Mouse (Mus musculus) left cerebral cortex, postnatal 36 days (tissue): Measurements from ENCODE around the gene Otud5. TPM values are rescaled to one million over a fixed set of nuclear protein-coding genes. Genes with fewer than 3 reads are reported as not detected.
A peak's percentile ranks its signal among the peaks of the same experiment; 100 is the strongest.
"Not testable (repeated sequence)": the region's sequence is repeated elsewhere in the genome, so short reads cannot be mapped to it uniquely, and the experiment has no call there.

ENCODE experiments used
- DNase-seq, 2 experiments: peaks; one replicate each; pipeline ENCODE4 v3.0.0; 2021 to 2022; ENCODE audit warnings: low spot score in 2 of 2, mixed read lengths in 1 of 2
- intact Hi-C: fragments of 180-260 bp; cut with DNase I; formaldehyde crosslinking; loops from one replicate; pipeline ENCODE4 v1.15.1; 2025
- microRNA-seq: library from miRNA; unstranded; fragments of <30 nt; microRNA quantifications from one replicate; pipeline ENCODE4 v1.2.0, GENCODE M21; 2022
- total RNA-seq, 2 experiments: library from RNA; stranded (reverse); gene quantifications; 2 replicates each; pipeline ENCODE4 v1.2.3; 2021

Otud5 gene
- total RNA-seq, 2 experiments from 2014 or later: 79.5 to 82.3 TPM

DNA sequence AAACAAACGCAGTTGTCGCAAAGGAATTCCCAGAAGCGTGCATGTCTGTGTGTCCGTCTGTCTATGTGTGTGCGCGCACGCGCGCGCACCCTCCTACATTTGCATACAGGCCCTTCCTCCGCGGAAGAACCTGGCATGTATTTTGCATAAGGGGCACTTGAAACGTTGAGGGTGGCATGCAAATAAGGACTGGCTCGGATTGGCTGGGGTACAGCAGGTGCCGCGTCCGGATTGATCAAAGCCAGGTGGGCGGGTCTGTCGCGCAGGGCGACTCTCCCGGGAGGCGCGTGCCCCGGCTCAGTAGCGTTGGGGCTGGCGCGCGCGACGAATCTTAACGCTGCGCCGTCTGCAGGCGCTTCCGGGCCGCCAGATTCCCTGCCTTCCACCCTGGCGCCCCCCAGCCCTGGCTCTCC is 36.8 kb downstream of the Otud5 start, which contains the start of gene Pim2:
TSS of gene Pim2 (plus strand) at position 256 of the 413 bp plus-strand sequence.
- peak; percentile 81 to 83 for DNase-seq
- intact Hi-C loops: no loop called here

DNA sequence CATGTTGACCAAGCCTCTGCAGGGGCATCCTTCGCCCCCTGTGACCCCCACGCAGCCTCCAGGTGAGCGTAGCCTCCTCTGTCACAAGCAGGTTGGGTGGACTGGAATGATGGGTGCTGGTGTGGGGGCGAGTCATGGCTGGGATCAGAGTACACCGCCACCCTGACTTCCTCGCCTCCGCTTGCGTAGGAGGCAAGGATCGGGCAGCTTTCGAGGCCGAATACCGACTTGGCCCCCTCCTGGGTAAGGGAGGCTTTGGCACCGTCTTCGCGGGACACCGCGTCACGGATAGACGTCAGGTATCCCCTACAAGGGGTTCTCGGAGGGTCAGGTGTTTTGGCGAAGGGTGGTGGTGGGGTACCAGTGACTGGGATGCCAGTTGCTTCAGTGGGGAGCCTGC is 37.3 kb downstream of the Otud5 start:
- peak; percentile 31 to 32 for DNase-seq
- intact Hi-C loops: no loop called here

DNA sequence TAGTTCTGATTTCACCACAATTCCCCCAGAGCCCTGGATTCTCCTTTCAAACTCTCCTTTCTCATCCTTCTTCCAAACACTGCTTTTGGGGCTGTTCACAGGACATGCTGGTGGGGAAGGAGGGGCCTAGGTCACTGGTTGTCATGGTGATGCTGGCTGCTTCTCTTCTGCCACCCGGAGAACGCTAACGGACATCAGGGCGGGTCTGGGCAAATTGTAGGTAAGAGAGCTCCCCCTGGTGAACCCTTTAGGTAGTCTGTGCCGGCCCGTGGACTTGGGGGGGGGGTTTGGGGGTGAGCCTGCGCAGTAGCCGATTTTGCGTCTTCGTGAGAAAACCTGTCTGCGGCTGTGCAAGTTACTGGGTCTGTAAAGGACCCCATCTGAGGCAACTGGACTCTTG is 38.7 kb downstream of the Otud5 start:
- intact Hi-C loops: no loop called here
- peak; percentile 58 to 59 for DNase-seq

DNA sequence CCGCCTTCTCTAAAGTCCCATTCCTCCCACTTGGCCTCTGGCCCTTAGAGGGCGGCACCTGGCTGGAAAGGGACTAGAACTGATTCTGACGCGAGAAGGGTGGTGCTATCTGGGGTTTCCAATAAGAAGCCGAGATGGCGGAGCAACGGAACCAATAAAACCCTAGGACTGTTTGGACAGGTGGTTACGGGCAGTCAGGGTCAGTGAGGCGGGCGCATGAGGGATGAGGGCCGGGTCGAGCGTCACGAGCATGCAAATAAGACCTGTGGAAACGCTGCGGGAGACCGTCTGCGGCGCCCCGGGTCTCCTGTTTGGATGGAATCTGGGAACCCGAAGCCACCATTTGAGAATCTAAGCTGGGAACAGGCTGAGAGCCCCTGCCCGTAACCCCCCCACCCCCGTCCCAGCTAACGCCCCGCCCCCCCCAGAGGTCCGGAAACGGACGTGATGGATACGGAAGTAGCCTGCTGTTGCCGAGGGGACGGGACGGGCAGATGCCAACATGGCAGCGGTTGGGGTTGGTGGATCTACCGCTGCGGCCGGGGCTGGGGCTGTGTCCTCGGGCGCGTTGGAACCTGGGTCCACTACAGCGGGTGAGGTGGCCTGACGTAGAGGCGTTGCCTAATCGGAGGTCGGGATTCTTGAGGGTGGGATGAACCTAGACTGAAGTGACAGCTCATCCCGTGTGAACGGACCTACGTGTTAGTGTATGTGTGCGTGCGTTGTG is 42.8 kb downstream of the Otud5 start, which contains the start of gene Slc35a2:
TSS of gene Slc35a2 (plus strand) at position 188 of the 727 bp plus-strand sequence.
- intact Hi-C loops: no loop called here
- DNase-seq: peak; percentile 79 to 81

DNA sequence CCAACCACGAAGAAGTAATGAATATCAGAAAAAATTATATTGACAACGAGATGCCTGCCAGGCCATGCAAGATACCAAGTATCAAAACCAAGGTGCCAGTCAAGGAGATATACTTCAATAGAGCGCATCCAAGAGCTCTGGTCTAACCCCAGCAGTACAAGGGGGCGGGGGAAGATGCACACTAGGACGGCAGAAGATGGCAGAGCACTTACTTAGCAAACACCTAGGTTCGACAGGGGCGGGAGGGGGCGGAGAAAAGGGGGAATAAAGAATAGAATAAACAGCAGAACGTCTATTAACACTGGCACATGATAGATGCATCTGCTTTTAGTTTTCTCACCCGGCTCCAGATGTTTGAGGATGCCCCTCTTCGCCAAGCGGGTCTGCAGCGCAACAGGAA is 57.0 kb downstream of the Otud5 start:
- no peak for DNase-seq
- intact Hi-C loops: no loop called here

DNA sequence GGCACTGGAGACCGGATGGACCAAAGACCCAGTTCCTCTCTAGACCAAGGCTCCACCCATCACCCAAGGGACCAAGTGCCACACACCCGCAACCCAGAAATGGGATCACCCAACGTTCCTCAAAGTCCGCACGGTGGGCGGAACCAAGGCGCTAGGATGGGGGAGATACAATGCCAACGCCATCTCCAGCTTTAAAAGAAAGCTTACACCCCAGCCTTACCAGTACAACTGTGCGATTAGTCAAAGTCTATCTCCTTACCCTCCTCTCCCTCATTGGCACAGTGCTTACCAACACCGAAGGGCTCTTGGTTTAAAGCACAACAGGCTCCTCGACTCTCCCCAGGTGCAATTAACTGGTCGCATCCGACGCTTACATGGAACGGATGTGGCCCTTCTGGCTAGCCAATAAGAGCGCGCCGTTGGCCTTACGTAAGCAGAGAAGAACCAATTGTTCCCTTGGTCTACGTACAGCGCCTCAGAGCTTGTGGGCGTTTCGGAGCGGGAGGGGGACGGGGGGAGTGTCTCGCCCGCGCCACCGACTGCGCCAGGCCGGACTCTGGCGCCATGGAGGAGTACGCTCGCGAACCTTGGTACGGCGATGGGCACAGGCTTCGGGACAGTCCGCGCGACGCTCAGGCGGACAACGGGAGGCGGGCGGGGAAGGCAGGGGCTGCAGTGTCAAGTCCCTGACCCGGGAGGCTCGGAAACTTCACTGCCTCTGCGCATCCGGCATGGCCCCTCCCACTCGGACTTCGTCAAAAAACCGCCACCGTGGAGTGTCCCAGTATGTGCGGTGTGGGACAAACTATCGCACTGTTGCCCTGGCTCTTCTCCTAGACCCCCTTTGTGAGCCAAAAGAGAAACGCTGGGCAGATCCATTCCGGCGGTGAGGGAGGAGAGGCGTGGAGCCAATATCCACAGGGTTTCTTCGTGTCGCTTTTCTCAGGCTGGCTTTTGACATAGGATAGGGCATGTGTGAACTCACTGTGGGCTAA is 58.0 kb downstream of the Otud5 start, which contains the start of the genes Pqbp1 and Timm17b:
TSS of gene Pqbp1 (minus strand) at position 390 of the 995 bp plus-strand sequence.
TSS of gene Timm17b (plus strand) at position 478 of the 995 bp plus-strand sequence.
- DNase-seq: peak; percentile 85 to 86
- intact Hi-C loops: no loop called here

DNA sequence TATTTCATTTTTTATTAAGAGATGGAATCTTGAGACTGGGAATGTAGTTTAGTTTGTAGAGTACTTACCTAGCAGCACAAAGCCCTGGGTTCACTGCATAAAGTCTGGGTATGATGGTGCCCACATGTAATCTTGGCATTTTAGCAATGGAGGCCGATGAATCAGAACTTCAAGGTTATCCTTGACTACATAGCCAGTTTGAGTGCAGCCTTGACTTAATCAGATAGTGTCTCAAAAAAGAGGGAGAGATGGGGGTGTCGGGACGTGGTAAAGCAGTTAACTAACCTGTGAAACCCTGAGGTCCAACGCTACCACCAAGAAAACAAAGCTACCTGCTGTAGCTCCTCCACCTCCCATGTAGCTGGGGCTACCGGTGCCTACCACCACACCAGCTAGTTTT is 63.3 kb downstream of the Otud5 start:
- intact Hi-C loops: no loop called here
- no peak for DNase-seq

DNA sequence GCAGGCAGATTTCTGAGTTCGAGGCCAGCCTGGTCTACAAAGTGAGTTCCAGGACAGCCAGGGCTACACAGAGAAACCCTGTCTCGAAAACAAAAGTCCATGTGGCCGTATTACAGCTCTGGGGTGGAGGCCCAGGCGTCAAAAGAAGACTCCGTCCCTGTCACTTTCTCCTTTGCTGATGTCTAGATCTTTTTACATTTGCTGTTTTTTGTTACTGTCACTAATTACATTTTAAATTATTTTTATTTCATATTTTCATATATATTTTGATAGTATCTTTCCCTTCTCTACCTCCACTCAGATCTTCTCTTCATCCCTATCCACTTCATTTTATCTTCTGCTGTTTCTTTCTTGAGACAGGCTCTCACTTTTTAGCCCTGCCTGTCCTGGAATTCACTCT is 66.6 kb downstream of the Otud5 start, which contains the start of gene Gm10491:
TSS of gene Gm10491 (minus strand) at position 101 of the 400 bp plus-strand sequence.
- intact Hi-C loops: no loop called here
- DNase-seq: no peak

DNA sequence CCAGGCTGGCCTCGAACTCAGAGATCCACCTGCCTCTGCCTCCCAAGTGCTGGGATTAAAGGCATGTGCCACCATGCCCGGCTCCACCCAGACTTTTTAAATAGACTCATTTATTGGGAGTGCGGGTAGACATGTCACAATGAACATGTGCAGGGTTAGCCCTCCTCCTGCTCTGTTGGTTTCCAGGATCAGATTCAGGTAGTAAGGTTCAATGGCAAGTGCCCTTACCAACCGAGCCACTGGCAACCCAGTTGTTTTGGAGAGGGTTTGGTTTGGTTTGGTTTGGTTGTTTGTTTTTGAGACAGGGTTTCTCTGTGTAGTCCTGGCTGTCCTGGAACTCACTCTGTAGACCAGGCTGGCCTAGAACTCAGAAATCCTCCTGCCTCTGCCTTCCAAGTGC is 68.1 kb downstream of the Otud5 start, which contains the start of gene Gm10490:
TSS of gene Gm10490 (plus strand) at position 301 of the 400 bp plus-strand sequence.
- intact Hi-C loops: not testable (repeated sequence)

DNA sequence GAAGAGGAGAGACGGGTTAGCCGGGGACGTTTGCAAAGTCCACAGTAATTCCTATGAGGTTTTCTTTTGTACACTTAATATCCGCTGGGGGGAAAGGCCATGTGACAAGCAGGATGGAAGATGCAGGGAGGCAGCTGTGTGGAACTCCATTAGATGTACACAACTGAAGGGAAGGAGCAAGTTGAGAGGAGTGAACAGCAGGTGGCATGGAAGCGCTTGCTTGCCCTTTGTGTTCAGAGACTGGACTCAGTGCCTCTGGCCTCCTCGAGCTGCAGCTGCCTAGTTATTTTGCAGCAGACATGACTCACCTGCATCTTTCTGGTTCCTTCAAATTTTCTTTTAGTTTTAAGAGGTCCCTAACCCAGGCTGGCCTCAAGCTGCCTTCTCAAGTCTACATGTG is 69.3 kb downstream of the Otud5 start:
- no peak for DNase-seq
- intact Hi-C loops: no loop called here

More for the DNA sequence above, 68.1 kb downstream of the Otud5 start, which contains the start of gene Gm10490:
- DNase-seq: not testable (repeated sequence)

DNA sequence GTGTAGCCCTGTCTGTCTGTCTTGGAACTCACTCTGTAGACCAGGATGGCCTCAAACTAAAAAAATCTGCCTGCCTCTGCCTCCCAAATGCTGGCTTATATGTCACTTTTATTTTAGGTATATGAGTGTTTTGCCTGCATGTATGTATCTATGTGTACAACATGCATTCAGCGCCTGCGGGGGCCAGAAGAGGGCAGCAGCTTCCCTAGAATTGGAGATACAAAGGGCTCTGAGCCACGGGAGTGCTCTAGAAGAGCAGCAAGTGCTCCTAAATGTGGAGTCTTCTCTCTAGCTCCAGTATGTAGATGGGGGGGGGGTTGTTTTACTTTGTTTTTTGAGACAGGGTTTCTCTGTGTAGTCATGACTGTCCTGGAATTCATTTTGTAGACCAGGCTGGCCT is 74.5 kb downstream of the Otud5 start:
- intact Hi-C loops: loop anchor here (5.0 kb wide), 1 partner anchor 102 kb away; the partner anchor contains the start of gene Glod5
- DNase-seq: not testable (repeated sequence)

DNA sequence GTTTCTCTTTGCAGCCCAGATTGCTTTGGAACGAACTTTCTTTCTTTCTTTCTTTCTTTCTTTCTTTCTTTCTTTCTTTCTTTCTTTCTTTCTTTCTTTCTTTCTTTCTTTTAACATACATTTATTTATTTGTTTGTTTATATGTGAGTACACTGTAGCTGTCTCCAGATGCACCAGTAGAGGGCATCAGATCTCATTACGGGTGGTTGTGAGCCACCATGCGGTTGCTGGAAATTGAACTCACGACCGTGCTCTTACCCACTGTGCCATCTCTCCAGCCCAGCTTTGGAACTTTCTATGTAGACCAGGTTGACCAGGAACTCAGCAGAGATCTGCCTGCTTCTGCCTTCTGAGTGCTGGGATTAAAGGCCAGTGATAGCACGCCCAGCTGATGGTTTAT is 76.8 kb downstream of the Otud5 start:
- DNase-seq: not testable (repeated sequence)
- intact Hi-C loops: loop anchor here (5.0 kb wide), 1 partner anchor 99 kb away; the partner anchor contains the start of gene Glod5

DNA sequence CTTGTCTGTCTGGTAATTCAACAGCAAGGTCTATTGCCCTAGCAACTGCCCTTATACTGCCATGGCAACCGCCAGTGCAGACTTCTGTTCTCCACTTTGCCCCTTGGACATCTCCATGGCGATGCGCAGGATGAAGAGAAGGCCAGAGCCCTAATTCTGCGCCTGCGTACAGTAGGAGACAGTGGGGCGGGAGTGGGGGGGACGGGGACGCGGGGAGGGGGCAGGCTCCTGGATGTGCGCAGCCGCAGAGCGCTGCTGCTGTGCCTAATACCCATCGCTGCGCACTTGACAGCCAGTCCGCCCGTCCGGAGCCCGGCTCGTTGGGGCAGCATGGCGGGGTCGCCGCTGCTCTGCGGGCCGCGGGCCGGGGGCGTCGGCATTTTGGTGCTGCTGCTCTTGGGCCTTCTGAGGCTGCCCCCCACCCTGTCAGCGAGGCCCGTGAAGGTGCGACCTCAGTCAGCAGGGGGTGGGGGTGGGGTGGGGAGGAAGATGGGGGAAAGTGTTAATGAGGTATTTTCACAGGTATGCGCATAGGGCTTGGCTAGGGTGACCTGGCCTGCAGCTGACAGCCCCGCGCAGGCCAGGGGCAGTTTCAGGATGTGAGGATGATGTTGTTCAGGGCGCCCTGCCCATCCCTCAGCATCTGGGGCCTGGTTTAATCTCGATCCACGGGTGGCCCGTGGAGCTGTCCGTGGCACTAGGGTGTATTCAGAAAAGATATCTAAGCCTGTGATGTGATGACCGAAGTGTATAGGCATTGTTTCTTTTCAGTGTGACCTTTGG is 78.6 kb downstream of the Otud5 start, which contains the start of gene Pcsk1n:
TSS of gene Pcsk1n (plus strand) at position 222 of the 783 bp plus-strand sequence.
- DNase-seq: peak; percentile 43 to 55
- intact Hi-C loops: loop anchor here (5.0 to 10.0 kb wide), 2 partner anchors 98 to 205 kb away; partner anchors contain the start of gene Glod5

DNA sequence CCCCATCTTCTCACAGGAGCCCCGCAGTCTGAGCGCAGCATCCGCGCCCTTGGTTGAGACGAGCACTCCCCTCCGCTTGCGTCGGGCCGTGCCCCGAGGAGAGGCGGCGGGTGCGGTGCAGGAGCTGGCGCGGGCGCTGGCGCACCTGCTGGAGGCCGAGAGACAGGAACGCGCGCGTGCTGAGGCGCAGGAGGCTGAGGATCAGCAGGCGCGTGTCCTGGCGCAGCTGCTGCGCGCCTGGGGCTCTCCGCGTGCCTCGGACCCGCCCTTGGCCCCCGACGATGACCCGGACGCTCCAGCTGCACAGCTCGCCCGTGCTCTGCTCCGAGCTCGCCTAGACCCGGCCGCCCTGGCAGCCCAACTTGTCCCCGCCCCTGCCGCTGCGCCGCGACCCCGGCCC is 80.9 kb downstream of the Otud5 start:
- intact Hi-C loops: loop anchor here (10.0 kb wide), 1 partner anchor 203 kb away; no protein-coding TSS in a partner anchor
- DNase-seq: peak; percentile 14 to 19

Small RNA genes lying within 50 kb of the gene (microRNA-seq; reads per million reads assigned to microRNA genes)
- 118 reads per million, percentile 57 among the genes with 10 or more reads in this experiment for gene Mir1198

Other genes with a start within 250 kb of the Otud5 start
- gene Ccdc22, start 235.8 kb upstream of the Otud5 start, total RNA-seq: 10 to 100 TPM; 31.6 to 32.1 TPM
- gene Cacna1f, start 234.3 kb upstream of the Otud5 start, total RNA-seq: under 1 TPM; 0.11 to 0.32 TPM
- 1,000 to 10,000 TPM; 1,776 to 2,090 TPM for gene Syp, start 202.9 kb upstream of the Otud5 start, total RNA-seq
- gene Prickle3, start 184.1 kb upstream of the Otud5 start, total RNA-seq: 1 to 10 TPM; 1.4 to 3.0 TPM
- 1 to 10 TPM; 8.4 to 9.1 TPM for gene Plp2, start 170.0 kb upstream of the Otud5 start, total RNA-seq
- gene Magix, start 160.1 kb upstream of the Otud5 start, total RNA-seq: under 1 TPM; 0.17 to 0.41 TPM
- gene Gpkow, start 144.2 kb upstream of the Otud5 start, total RNA-seq: 10 to 100 TPM; 34.8 to 35.7 TPM
- 10 to 100 TPM; 64.0 to 64.3 TPM for gene Wdr45, start 127.0 kb upstream of the Otud5 start, total RNA-seq
- not detected for gene Gm45208, start 119.1 kb upstream of the Otud5 start, total RNA-seq
- 100 to 1,000 TPM in 1 of 2 experiments, 10 to 100 TPM in 1; 91.1 to 103 TPM for gene Praf2, start 112.9 kb upstream of the Otud5 start, total RNA-seq
- gene Ccdc120, start 90.5 kb upstream of the Otud5 start, total RNA-seq: 10 to 100 TPM; 22.8 to 24.8 TPM
- gene Tfe3, start 78.8 kb upstream of the Otud5 start, total RNA-seq: 10 to 100 TPM; 32.5 to 33.8 TPM
- gene Gripap1, start 51.6 kb upstream of the Otud5 start, total RNA-seq: 100 to 1,000 TPM in 1 of 2 experiments, 10 to 100 TPM in 1; 90.3 to 118 TPM
- gene Kcnd1, start 19.1 kb upstream of the Otud5 start, total RNA-seq: 1 to 10 TPM; 8.2 to 9.3 TPM
- 10 to 100 TPM; 50.7 to 52.1 TPM for gene Pim2, start 36.9 kb downstream of the Otud5 start, total RNA-seq
- 10 to 100 TPM; 41.3 to 44.5 TPM for gene Slc35a2, start 42.7 kb downstream of the Otud5 start, total RNA-seq
- gene Pqbp1, start 57.9 kb downstream of the Otud5 start, total RNA-seq: 10 to 100 TPM; 76.0 to 89.2 TPM
- gene Timm17b, start 58.0 kb downstream of the Otud5 start, total RNA-seq: 10 to 100 TPM; 24.5 to 24.8 TPM
- not detected for gene Gm10491, start 66.5 kb downstream of the Otud5 start, total RNA-seq
- gene Gm10490, start 68.2 kb downstream of the Otud5 start, total RNA-seq: not detected
- gene Pcsk1n, start 78.5 kb downstream of the Otud5 start, total RNA-seq: 100 to 1,000 TPM; 432 to 536 TPM
- gene Eras, start 87.2 kb downstream of the Otud5 start, total RNA-seq: not detected
- gene Hdac6, start 106.5 kb downstream of the Otud5 start, total RNA-seq: 10 to 100 TPM; 42.8 to 57.2 TPM
- gene Gata1, start 136.7 kb downstream of the Otud5 start, total RNA-seq: not detected
- gene Glod5, start 177.1 kb downstream of the Otud5 start, total RNA-seq: under 1 TPM in 1 of 2 experiments, not detected in 1; 0.69 TPM
- 10 to 100 TPM; 28.3 TPM for gene Suv39h1, start 233.4 kb downstream of the Otud5 start, total RNA-seq
- gene Was, start 249.1 kb downstream of the Otud5 start, total RNA-seq: 1 to 10 TPM; 1.5 to 1.6 TPM